Mouse (Mus musculus) forebrain, embryonic 10.5 days (tissue): Measurements from ENCODE around the gene Rcsd1. TPM values are rescaled to one million over a fixed set of nuclear protein-coding genes. Genes with fewer than 3 reads are reported as not detected.

ENCODE experiments used
- DNase-seq: peaks from one replicate; pipeline ENCODE4 v3.0.0-alpha.2; 2017; ENCODE audit warnings: low spot score; ENCODE audit errors: extremely low spot score
- H3K27ac ChIP-seq: fragments of 300-500 bp; sonication (generic); 2 replicates; pipeline ENCODE4 v1.5.1; 2016; ENCODE audit warnings: mild to moderate bottlenecking
- H3K27me3 ChIP-seq: fragments of 300-500 bp; sonication (generic); 2 replicates; pipeline ENCODE4 v1.6.1; 2016; ENCODE audit warnings: mild to moderate bottlenecking; ENCODE audit not compliant: poor library complexity, severe bottlenecking
- H3K36me3 ChIP-seq: fragments of 300-500 bp; sonication (generic); replicated peaks from 2 replicates; pipeline ENCODE4 v1.6.1; 2016; ENCODE audit warnings: mild to moderate bottlenecking, moderate library complexity
- H3K4me1 ChIP-seq: fragments of 300-500 bp; sonication (generic); 2 replicates; pipeline ENCODE4 v1.6.1; 2016
- H3K4me3 ChIP-seq: fragments of 300-500 bp; sonication (generic); 2 replicates; pipeline ENCODE4 v1.5.1; 2016; ENCODE audit warnings: mild to moderate bottlenecking, moderate library complexity
- H3K9me3 ChIP-seq: fragments of 300-500 bp; sonication (generic); 2 replicates; pipeline ENCODE4 v1.6.1; 2016; ENCODE audit warnings: mild to moderate bottlenecking, moderate library complexity
- WGBS: fragments of 180-500 bp; shearing (Covaris S2); methylation state at CpG from one replicate; pipeline ENCODE4 v1.1.7; 2016; 5-methylcytosine and 5-hydroxymethylcytosine counted together
- polyA plus RNA-seq: library from polyadenylated mRNA; unstranded; fragments of >200 nt; fragmentation: Nextera tagmentation; extraction: Ambion mirVana; gene quantifications from 2 replicates; pipeline ENCODE4 v1.2.1, GENCODE M21; 2016

The Rcsd1 gene
- polyA plus RNA-seq, 1 experiment from 2014 or later: 8.4 TPM

GRCm38 (mm10) chr1:165642780-165643311 is 66.7 kb downstream of the Rcsd1 start:
- Histone ChIP-seq H3K9me3 (no peaks in the 10 kb centered on the region), H3K27me3 (no peaks in the 10 kb centered on the region), H3K27ac (peak overlapping the region; percentile 99), H3K36me3 (no peaks in the 10 kb centered on the region), H3K4me3 (peak overlapping the region; percentile 86), H3K4me1 (peaks cover 4% of the 10 kb centered on the region; the same call in 1 of the 2 replicates)
- WGBS: under 1% methylated on average over 16 of the region's 16 CpGs
- peak; percentile 72 for DNase-seq

- peak; percentile 86 for DNase-seq
- Histone ChIP-seq H3K4me1 (peaks cover 4% of the 10 kb centered on the region; the same call in 1 of the 2 replicates), H3K27ac (peak overlapping the region; percentile 99), H3K36me3 (no peaks in the 10 kb centered on the region), H3K27me3 (no peaks in the 10 kb centered on the region), H3K4me3 (peak overlapping the region; percentile 86), H3K9me3 (no peaks in the 10 kb centered on the region)
- 0% methylated on average over 75 of the region's 75 CpGs for WGBS
Measured at GRCm38 (mm10) chr1:165641786-165642771, 67.5 kb downstream of the Rcsd1 start.

GRCm38 (mm10) chr1:165641271-165641771 is 68.2 kb downstream of the Rcsd1 start:
- Histone ChIP-seq H3K27me3 (no peaks in the 10 kb centered on the region), H3K4me1 (peaks cover 6% of the 10 kb centered on the region), H3K27ac (peak overlapping the region; percentile 99), H3K9me3 (no peaks in the 10 kb centered on the region), H3K4me3 (peak overlapping the region; percentile 86), H3K36me3 (no peaks in the 10 kb centered on the region)
- WGBS: 7% methylated on average over 16 of the region's 16 CpGs
- DNase-seq: peak; percentile 77

GRCm38 (mm10) chr1:165636289-165636688 is 73.3 kb downstream of the Rcsd1 start:
- DNase-seq: no peak
- no peaks in the 10 kb centered on the region for H3K9me3 ChIP-seq
- WGBS: 86% methylated on average over 8 of the region's 8 CpGs
- no peaks in the 10 kb centered on the region for H3K36me3 ChIP-seq
- H3K27me3 ChIP-seq: no peaks in the 10 kb centered on the region
- H3K4me3 ChIP-seq: no peak overlapping the region
- H3K4me1 ChIP-seq: peaks cover 51% of the 10 kb centered on the region
- H3K27ac ChIP-seq: no peak overlapping the region

- 21% methylated on average over 17 of the region's 17 CpGs for WGBS
- DNase-seq: peak; percentile 33
- H3K9me3 ChIP-seq: no peaks in the 10 kb centered on the region
- peak overlapping the region; percentile 88 for H3K4me3 ChIP-seq
- H3K27ac ChIP-seq: peak overlapping the region; percentile 97
- no peaks in the 10 kb centered on the region for H3K27me3 ChIP-seq
- H3K4me1 ChIP-seq: peaks cover 54% of the 10 kb centered on the region
- H3K36me3 ChIP-seq: no peaks in the 10 kb centered on the region; the same call in 1 of the 2 replicates
Measured at GRCm38 (mm10) chr1:165635055-165635897, 74.3 kb downstream of the Rcsd1 start.

DNA sequence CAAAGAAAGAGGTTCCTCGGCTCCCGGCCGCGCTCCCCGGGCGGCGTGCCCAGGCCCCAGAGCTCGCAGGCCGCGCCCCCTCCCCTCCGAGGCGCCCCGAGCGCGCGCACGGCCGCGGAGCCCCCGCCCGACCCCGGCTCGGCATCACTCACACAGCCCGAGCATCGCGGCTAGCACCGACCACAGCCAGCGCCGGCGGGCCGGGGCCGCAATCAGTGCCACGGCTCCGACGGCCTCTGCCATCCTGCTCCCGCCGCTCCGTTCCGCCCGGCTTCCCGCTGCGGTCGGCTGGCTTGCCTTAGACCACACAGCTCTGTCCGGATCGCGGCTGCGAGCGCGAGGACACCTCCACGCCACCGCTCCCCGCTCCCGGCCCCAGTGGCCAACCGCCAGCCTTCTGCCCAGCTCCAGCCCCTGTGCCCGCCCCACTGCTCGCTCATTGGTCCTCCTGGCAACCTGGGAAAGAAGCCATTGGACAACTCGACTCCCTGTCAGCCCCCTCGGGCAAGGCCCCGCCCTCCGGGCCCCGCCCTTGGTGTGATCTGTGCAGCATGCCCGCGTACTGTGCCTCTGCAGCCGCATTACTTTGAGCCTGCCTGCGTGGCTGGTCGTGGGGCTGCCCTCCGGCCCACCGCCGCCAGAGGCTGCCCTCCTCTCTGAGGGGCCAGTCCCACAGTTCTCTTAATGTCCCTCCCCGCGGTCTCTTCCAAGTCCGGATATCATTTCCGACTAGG is 75.2 kb downstream of the Rcsd1 start, which contains the start of gene Mpzl1:
TSS of gene Mpzl1 (minus strand) at position 388 of the 734 bp plus-strand sequence.
- H3K27me3 ChIP-seq: no peaks in the 10 kb centered on the region
- peak within 1 kb of the TSS; percentile 97 for H3K27ac ChIP-seq
- peak within 1 kb of the TSS; percentile 88 for H3K4me3 ChIP-seq
- no peaks in the 10 kb centered on the region; the same call in 1 of the 2 replicates for H3K36me3 ChIP-seq
- H3K9me3 ChIP-seq: no peaks in the 10 kb centered on the region
- under 1% methylated on average over 66 of the region's 73 CpGs for WGBS
- peak; percentile 100 for DNase-seq
- peaks cover 64% of the 10 kb centered on the region for H3K4me1 ChIP-seq

DNA sequence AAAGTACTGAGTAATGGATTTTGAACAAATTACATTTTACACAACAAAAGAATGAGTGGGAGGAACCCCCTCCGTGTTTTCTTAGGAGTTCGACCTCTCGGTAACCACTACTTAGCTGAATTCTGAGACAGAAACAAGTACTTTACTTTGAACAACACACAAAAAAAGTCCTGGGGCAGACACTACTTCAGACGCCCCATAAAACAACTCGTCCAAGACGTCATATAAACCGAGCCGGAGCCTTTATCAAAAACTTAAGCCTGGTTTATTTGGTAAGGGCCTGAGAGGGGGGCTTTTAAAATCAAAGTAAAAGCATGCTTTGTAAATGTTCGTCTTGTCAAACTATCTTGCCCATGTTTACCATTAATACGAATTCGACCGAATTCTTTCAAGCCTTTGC is 76.2 kb downstream of the Rcsd1 start:
- Histone ChIP-seq H3K4me3 (peak overlapping the region; percentile 88), H3K4me1 (peaks cover 67% of the 10 kb centered on the region), H3K27ac (peak overlapping the region; percentile 97), H3K9me3 (no peaks in the 10 kb centered on the region), H3K27me3 (no peaks in the 10 kb centered on the region), H3K36me3 (peaks cover under 1% of the 10 kb centered on the region)
- 7% methylated on average over 12 of the region's 12 CpGs for WGBS
- no peak for DNase-seq

DNA sequence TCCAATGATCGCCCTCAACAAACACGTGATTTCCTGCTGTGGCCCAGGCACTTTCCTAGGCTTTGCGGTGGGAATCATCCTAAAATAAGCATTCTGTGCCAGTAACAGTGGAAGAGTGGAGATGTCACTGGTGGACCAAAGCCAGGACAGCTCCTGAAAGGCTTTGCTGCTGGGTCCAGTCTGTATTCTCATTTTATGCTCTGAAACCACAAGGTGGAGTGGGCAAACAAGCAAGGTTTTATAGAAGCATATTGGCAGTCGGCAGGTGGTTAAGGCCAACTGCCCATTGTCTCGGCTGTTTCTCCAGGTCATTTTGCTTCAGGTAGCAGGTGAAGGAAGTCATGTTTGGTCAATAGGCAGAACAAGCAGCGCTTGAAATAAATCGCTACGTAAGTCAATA is 78.4 kb downstream of the Rcsd1 start:
- Histone ChIP-seq H3K4me3 (no peak overlapping the region), H3K4me1 (peaks cover 63% of the 10 kb centered on the region), H3K36me3 (peaks cover 10% of the 10 kb centered on the region), H3K27ac (no peak overlapping the region), H3K9me3 (no peaks in the 10 kb centered on the region), H3K27me3 (no peaks in the 10 kb centered on the region)
- 86% methylated on average over 8 of the region's 8 CpGs for WGBS
- no peak for DNase-seq

DNA sequence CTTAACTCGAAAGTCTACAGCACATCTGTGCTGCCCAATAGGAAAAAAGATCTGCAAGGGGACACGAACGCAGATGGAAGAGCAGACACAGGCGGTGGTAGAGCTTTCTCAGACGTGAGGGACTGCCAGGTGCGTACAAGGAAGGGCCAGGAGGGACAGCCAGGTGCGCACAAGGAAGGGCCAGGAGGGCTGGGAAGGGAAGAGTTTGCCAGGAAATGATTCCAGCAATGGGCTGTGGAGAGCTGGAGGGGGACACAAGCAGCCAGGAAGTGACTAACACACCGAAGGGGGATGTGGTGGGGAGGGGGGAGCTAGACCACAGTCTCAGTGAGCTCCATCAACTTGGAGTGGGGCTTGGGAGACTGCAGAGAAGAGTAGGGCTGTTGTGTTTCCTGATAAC is 79.6 kb downstream of the Rcsd1 start:
- WGBS: 35% methylated on average over 8 of the region's 8 CpGs

GRCm38 (mm10) chr1:165628603-165629002 is 81.0 kb downstream of the Rcsd1 start:
- Histone ChIP-seq H3K9me3 (no peaks in the 10 kb centered on the region), H3K27ac (no peak overlapping the region), H3K4me3 (no peak overlapping the region), H3K36me3 (peaks cover 21% of the 10 kb centered on the region), H3K4me1 (peaks cover 42% of the 10 kb centered on the region), H3K27me3 (no peaks in the 10 kb centered on the region)
- WGBS: 100% methylated on average over 1 of the region's 1 CpGs
- no peak for DNase-seq

More for the DNA sequence above, 79.6 kb downstream of the Rcsd1 start:
- no peak for DNase-seq
- Histone ChIP-seq H3K27me3 (no peaks in the 10 kb centered on the region), H3K36me3 (peaks cover 21% of the 10 kb centered on the region), H3K9me3 (no peaks in the 10 kb centered on the region), H3K4me1 (peaks cover 52% of the 10 kb centered on the region), H3K27ac (peak overlapping the region; percentile 48), H3K4me3 (no peak overlapping the region)

DNA sequence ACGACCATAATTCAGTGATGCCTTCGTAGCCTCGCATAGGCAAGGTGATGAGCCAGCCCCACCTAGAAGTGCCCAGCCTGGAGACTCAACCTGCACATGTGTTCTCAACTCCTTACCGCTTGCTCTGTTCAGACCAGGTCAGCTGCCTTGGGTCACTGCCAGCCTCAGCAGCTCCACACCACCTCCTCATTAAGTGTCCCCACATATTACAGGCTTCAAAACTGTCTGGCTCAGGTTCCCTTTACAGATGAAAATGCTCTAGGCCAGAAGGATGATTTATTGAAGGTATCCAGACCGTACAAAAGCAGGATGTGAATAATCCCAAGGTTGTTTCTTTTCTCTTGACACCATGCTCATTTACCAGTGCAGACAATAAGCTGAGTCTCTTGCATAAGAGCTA is 83.7 kb downstream of the Rcsd1 start:
- no peak for DNase-seq
- Histone ChIP-seq H3K27ac (no peak overlapping the region), H3K27me3 (no peaks in the 10 kb centered on the region), H3K9me3 (no peaks in the 10 kb centered on the region), H3K4me1 (peaks cover 16% of the 10 kb centered on the region), H3K36me3 (peaks cover 37% of the 10 kb centered on the region), H3K4me3 (no peak overlapping the region)
- WGBS: 96% methylated on average over 5 of the region's 5 CpGs

GRCm38 (mm10) chr1:165625058-165625457 is 84.5 kb downstream of the Rcsd1 start:
- H3K4me3 ChIP-seq: no peak overlapping the region
- H3K27me3 ChIP-seq: no peaks in the 10 kb centered on the region
- H3K9me3 ChIP-seq: no peaks in the 10 kb centered on the region
- 94% methylated on average over 5 of the region's 5 CpGs for WGBS
- peaks cover 11% of the 10 kb centered on the region for H3K4me1 ChIP-seq
- H3K36me3 ChIP-seq: peaks cover 45% of the 10 kb centered on the region
- no peak overlapping the region for H3K27ac ChIP-seq
- DNase-seq: no peak
